Mouse (Mus musculus) E14TG2a.4 (cell line): Measurements from ENCODE around the gene Olfr765.

Experiments used
- CTCF ChIP-seq: conservative IDR thresholded peaks from 2 replicates; pipeline ENCODE4 v1.5.1; 2014; ENCODE audit warnings: low read length
- POU5F1 ChIP-seq: IDR thresholded peaks from 2 replicates; pipeline ENCODE4 v1.6.1; 2014; ENCODE audit warnings: low read length, borderline replicate concordance

- TF ChIP-seq POU5F1 = no peak
- TF ChIP-seq CTCF = no peak
Measured at GRCm38 (mm10) chr10:129010288-129010841, 39.4 kb downstream of the Olfr765 start, which contains the start of gene Olfr763.
